Mouse (Mus musculus) heart, embryonic 15.5 days (tissue): ENCODE data around the gene Lpcat2b. TPM values are rescaled to one million over a fixed set of nuclear protein-coding genes. Genes with fewer than 3 reads are reported as not detected.
"Not testable (repeated sequence)": the region's sequence is repeated elsewhere in the genome, so short reads cannot be mapped to it uniquely, and the experiment has no call there.

Experiments used
- ATAC-seq: fragments of 200-750 bp; cut with Nextera tagmentation; replicated peaks from 2 replicates; pipeline ENCODE4 v1.8.0; 2017; ENCODE audit warnings: low read depth, moderate TSS enrichment; ENCODE audit not compliant: insufficient number of reproducible peaks, insufficient read depth, low FRiP score
- H3K27ac ChIP-seq: fragments of 300-500 bp; sonication (generic); 2 replicates; pipeline ENCODE4 v1.5.1; 2015; ENCODE audit warnings: mild to moderate bottlenecking, inconsistent platforms
- H3K27me3 ChIP-seq: fragments of 300-500 bp; sonication (generic); 2 replicates; pipeline ENCODE4 v1.6.1; 2015; ENCODE audit warnings: inconsistent platforms
- H3K36me3 ChIP-seq: fragments of 300-500 bp; sonication (generic); 2 replicates; pipeline ENCODE4 v1.6.1; 2015; ENCODE audit warnings: mild to moderate bottlenecking, inconsistent platforms
- H3K4me1 ChIP-seq: fragments of 300-500 bp; sonication (generic); replicated peaks from 2 replicates; pipeline ENCODE4 v1.6.1; 2015; ENCODE audit warnings: inconsistent platforms
- H3K4me2 ChIP-seq: fragments of 300-500 bp; sonication (generic); 2 replicates; pipeline ENCODE4 v1.6.1; 2015; ENCODE audit warnings: inconsistent platforms, mild to moderate bottlenecking, moderate library complexity
- H3K4me3 ChIP-seq: fragments of 300-500 bp; sonication (generic); 2 replicates; pipeline ENCODE4 v1.5.1; 2015; ENCODE audit warnings: mild to moderate bottlenecking, inconsistent platforms
- H3K9ac ChIP-seq: fragments of 300-500 bp; sonication (generic); 2 replicates; pipeline ENCODE4 v1.6.1; 2015; ENCODE audit warnings: mild to moderate bottlenecking, inconsistent platforms
- H3K9me3 ChIP-seq: fragments of 300-500 bp; sonication (generic); replicated peaks from 2 replicates; pipeline ENCODE4 v1.6.1; 2016; ENCODE audit warnings: inconsistent platforms
- WGBS: fragments of 180-500 bp; shearing (Covaris S2); methylation state at CpG from one replicate; pipeline ENCODE4 v1.1.7; 2015; ENCODE audit warnings: mixed read lengths; 5-methylcytosine and 5-hydroxymethylcytosine counted together
- polyA plus RNA-seq: library from polyadenylated mRNA; unstranded; fragments of >200 nt; fragmentation: Nextera tagmentation; extraction: Ambion mirVana; gene quantifications from 2 replicates; pipeline ENCODE4 v1.2.1, GENCODE M21; 2015

The Lpcat2b gene
- polyA plus RNA-seq: not detected in 2 replicates

- 77% methylated on average over 3 of the region's 3 CpGs for WGBS
- no peak within 1 kb of the TSS for H3K4me3 ChIP-seq
- H3K9me3 ChIP-seq: no peaks in the 10 kb centered on the region
- H3K9ac ChIP-seq: no peak within 1 kb of the TSS
- H3K27ac ChIP-seq: no peak within 1 kb of the TSS
- H3K4me1 ChIP-seq: no peaks in the 10 kb centered on the region
- H3K27me3 ChIP-seq: peaks cover 7% of the 10 kb centered on the region; the same call in 1 of the 2 replicates
- no peak within 1 kb of the TSS for H3K4me2 ChIP-seq
- ATAC-seq: no peak
- no peaks in the 10 kb centered on the region for H3K36me3 ChIP-seq
These were observed at the start of gene Lpcat2b for GRCm38 (mm10) chr5:107431249-107431648. Lpcat2b (plus strand) TSS chr5:107431549.

- not testable (repeated sequence) for H3K36me3 ChIP-seq, H3K9ac ChIP-seq, ATAC-seq, H3K4me3 ChIP-seq, H3K9me3 ChIP-seq, H3K4me2 ChIP-seq, H3K27me3 ChIP-seq, H3K27ac ChIP-seq, H3K4me1 ChIP-seq
These were observed 44.9 kb upstream of the Lpcat2b start for GRCm38 (mm10) chr5:107386448-107386847.

- Histone ChIP-seq H3K4me3 (no peak overlapping the region), H3K9me3 (no peaks in the 10 kb centered on the region), H3K36me3 (no peaks in the 10 kb centered on the region), H3K4me2 (no peak overlapping the region), H3K27me3 (no peaks in the 10 kb centered on the region), H3K27ac (no peak overlapping the region), H3K4me1 (no peaks in the 10 kb centered on the region), H3K9ac (no peak overlapping the region)
- 79% methylated on average over 1 of the region's 1 CpGs for WGBS
- ATAC-seq: no peak
These were observed 43.6 kb upstream of the Lpcat2b start for GRCm38 (mm10) chr5:107387788-107388187.

GRCm38 (mm10) chr5:107389373-107389772 is 42.0 kb upstream of the Lpcat2b start:
- H3K9ac ChIP-seq: no peak overlapping the region

GRCm38 (mm10) chr5:107394437-107394836 is 36.9 kb upstream of the Lpcat2b start:
- H3K4me1 ChIP-seq: no peaks in the 10 kb centered on the region
- H3K27ac ChIP-seq: no peak overlapping the region
- H3K9me3 ChIP-seq: no peaks in the 10 kb centered on the region
- H3K4me3 ChIP-seq: no peak overlapping the region
- H3K36me3 ChIP-seq: no peaks in the 10 kb centered on the region
- whole genome bisulfite sequencing: 55% methylated on average over 2 of the region's 2 CpGs
- no peaks in the 10 kb centered on the region for H3K27me3 ChIP-seq
- ATAC-seq: no peak
- H3K9ac ChIP-seq: no peak overlapping the region
- H3K4me2 ChIP-seq: no peak overlapping the region

More at GRCm38 (mm10) chr5:107389373-107389772, 42.0 kb upstream of the Lpcat2b start:
- H3K27me3 ChIP-seq: no peaks in the 10 kb centered on the region
- H3K4me2 ChIP-seq: no peak overlapping the region
- no peak for ATAC-seq
- 89% methylated on average over 2 of the region's 2 CpGs for WGBS
- no peaks in the 10 kb centered on the region for H3K36me3 ChIP-seq
- no peaks in the 10 kb centered on the region for H3K4me1 ChIP-seq
- H3K27ac ChIP-seq: no peak overlapping the region
- H3K4me3 ChIP-seq: no peak overlapping the region
- no peaks in the 10 kb centered on the region for H3K9me3 ChIP-seq

GRCm38 (mm10) chr5:107402436-107402835 is 28.9 kb upstream of the Lpcat2b start, which contains the start of gene Ephx4:
Ephx4 (plus strand) TSS chr5:107402736.
- ATAC-seq: no peak
- H3K4me3 ChIP-seq: peak within 1 kb of the TSS; percentile 56
- H3K36me3 ChIP-seq: no peaks in the 10 kb centered on the region
- WGBS: 23% methylated on average over 5 of the region's 5 CpGs
- H3K9ac ChIP-seq: peak within 1 kb of the TSS; percentile 53
- H3K27ac ChIP-seq: no peak within 1 kb of the TSS
- peak within 1 kb of the TSS; percentile 99 for H3K4me2 ChIP-seq
- no peaks in the 10 kb centered on the region for H3K9me3 ChIP-seq
- H3K4me1 ChIP-seq: peaks cover 8% of the 10 kb centered on the region; the same call in 1 of the 2 replicates
- peaks cover 22% of the 10 kb centered on the region for H3K27me3 ChIP-seq

- peak overlapping the region; percentile 99 for H3K4me2 ChIP-seq
- H3K9me3 ChIP-seq: no peaks in the 10 kb centered on the region
- under 1% methylated on average over 79 of the region's 80 CpGs for WGBS
- H3K4me1 ChIP-seq: peaks cover 8% of the 10 kb centered on the region; the same call in 1 of the 2 replicates
- no peak overlapping the region for H3K27ac ChIP-seq
- no peaks in the 10 kb centered on the region for H3K36me3 ChIP-seq
- peak overlapping the region; percentile 53 for H3K9ac ChIP-seq
- ATAC-seq: peak; percentile 69
- peaks cover 22% of the 10 kb centered on the region for H3K27me3 ChIP-seq
- H3K4me3 ChIP-seq: peak overlapping the region; percentile 56
These were observed 28.1 kb upstream of the Lpcat2b start for GRCm38 (mm10) chr5:107403011-107403946.

GRCm38 (mm10) chr5:107403947-107404684 is 27.2 kb upstream of the Lpcat2b start:
- H3K4me3 ChIP-seq: peak overlapping the region; percentile 56
- no peak overlapping the region for H3K27ac ChIP-seq
- WGBS: 28% methylated on average over 12 of the region's 12 CpGs
- peaks cover 8% of the 10 kb centered on the region; the same call in 1 of the 2 replicates for H3K4me1 ChIP-seq
- no peaks in the 10 kb centered on the region for H3K36me3 ChIP-seq
- H3K9ac ChIP-seq: peak overlapping the region; percentile 53
- H3K27me3 ChIP-seq: peaks cover 22% of the 10 kb centered on the region
- no peaks in the 10 kb centered on the region for H3K9me3 ChIP-seq
- no peak for ATAC-seq
- peak overlapping the region; percentile 99 for H3K4me2 ChIP-seq

GRCm38 (mm10) chr5:107405361-107405760 is 26.0 kb upstream of the Lpcat2b start:
- H3K9me3 ChIP-seq: no peaks in the 10 kb centered on the region
- H3K27me3 ChIP-seq: peaks cover 22% of the 10 kb centered on the region
- ATAC-seq: no peak
- WGBS: 65% methylated on average over 4 of the region's 4 CpGs
- H3K4me2 ChIP-seq: no peak overlapping the region
- H3K4me1 ChIP-seq: peaks cover 8% of the 10 kb centered on the region; the same call in 1 of the 2 replicates
- H3K27ac ChIP-seq: no peak overlapping the region
- H3K9ac ChIP-seq: no peak overlapping the region
- H3K36me3 ChIP-seq: no peaks in the 10 kb centered on the region
- no peak overlapping the region for H3K4me3 ChIP-seq

- no peak for ATAC-seq
- Histone ChIP-seq H3K9ac (no peak overlapping the region), H3K27me3 (0 out of 2 replicates have a peak, but pooled peaks cover under 1% of the 10 kb centered on the region), H3K9me3 (no peaks in the 10 kb centered on the region), H3K36me3 (no peaks in the 10 kb centered on the region), H3K4me1 (no peaks in the 10 kb centered on the region), H3K4me2 (no peak overlapping the region), H3K27ac (no peak overlapping the region), H3K4me3 (no peak overlapping the region)
- WGBS: 92% methylated on average over 1 of the region's 1 CpGs
These were observed 21.0 kb upstream of the Lpcat2b start for GRCm38 (mm10) chr5:107410305-107410704.

GRCm38 (mm10) chr5:107411326-107411725 is 20.0 kb upstream of the Lpcat2b start:
- Histone ChIP-seq H3K9ac (no peak overlapping the region), H3K36me3 (no peaks in the 10 kb centered on the region), H3K4me3 (no peak overlapping the region), H3K4me2 (no peak overlapping the region), H3K27ac (no peak overlapping the region), H3K4me1 (no peaks in the 10 kb centered on the region), H3K27me3 (no peaks in the 10 kb centered on the region), H3K9me3 (no peaks in the 10 kb centered on the region)
- WGBS: 58% methylated on average over 4 of the region's 4 CpGs
- no peak for ATAC-seq
